Mouse (Mus musculus) C2C12 (cell line): Measurements from ENCODE around the gene Bco1. TPM values are rescaled to one million over a fixed set of nuclear protein-coding genes. Genes with fewer than 3 reads are reported as not detected.

ENCODE experiments used
- H3K27me3 ChIP-seq: one replicate; pipeline ENCODE4 v1.6.1; 2011; ENCODE audit not compliant: control insufficient read depth, insufficient read depth, insufficient read length
- H3K36me3 ChIP-seq: one replicate; pipeline ENCODE4 v1.6.1; 2011; ENCODE audit not compliant: control insufficient read depth, insufficient read depth
- H3K4me3 ChIP-seq: one replicate; pipeline ENCODE4 v1.5.1; 2011; ENCODE audit warnings: mild to moderate bottlenecking, control low read depth; ENCODE audit not compliant: poor library complexity, insufficient read depth, severe bottlenecking
- H3K79me2 ChIP-seq: one replicate; pipeline ENCODE4 v1.6.1; 2011; ENCODE audit not compliant: control insufficient read depth, insufficient read depth
- H3K79me3 ChIP-seq: one replicate; pipeline ENCODE4 v1.6.1; 2011; ENCODE audit warnings: low read depth, control low read depth
- H3ac ChIP-seq: one replicate; pipeline ENCODE3; 2011; ENCODE audit warnings: low read depth; ENCODE audit not compliant: control insufficient read depth, insufficient read length
- CEBPB ChIP-seq: IDR thresholded peaks from one replicate; pipeline ENCODE4 v1.6.1; 2011; ENCODE audit warnings: low read depth, mild to moderate bottlenecking, control low read depth, moderate library complexity
- CTCF ChIP-seq: IDR thresholded peaks from one replicate; pipeline ENCODE4 v1.5.1; 2011; ENCODE audit not compliant: control insufficient read depth, insufficient read depth, insufficient read length
- FOSL1 ChIP-seq: IDR thresholded peaks from one replicate; pipeline ENCODE4 v1.8.0; 2011; ENCODE audit warnings: mild to moderate bottlenecking, low read length; ENCODE audit not compliant: poor library complexity, insufficient read depth, severe bottlenecking
- MAX ChIP-seq: IDR thresholded peaks from one replicate; pipeline ENCODE4 v1.6.1; 2011; ENCODE audit warnings: mild to moderate bottlenecking, control low read depth
- MYOD1 ChIP-seq: IDR thresholded peaks from one replicate; pipeline ENCODE4 v1.6.1; 2011; ENCODE audit warnings: low read depth; ENCODE audit not compliant: control insufficient read depth, insufficient read length
- MYOG ChIP-seq: IDR thresholded peaks from one replicate; pipeline ENCODE4 v1.6.1; 2011; ENCODE audit not compliant: control insufficient read depth, insufficient read length; ENCODE audit errors: extremely low read depth
- USF1 ChIP-seq: IDR thresholded peaks from one replicate; pipeline ENCODE4 v1.6.1; 2011; ENCODE audit warnings: low read depth, mild to moderate bottlenecking, control low read depth, moderate library complexity
- polyA plus RNA-seq: library from polyadenylated mRNA; unstranded; fragments of >200 nt; fragmentation: generic; extraction: Trizol; gene quantifications from one replicate; pipeline ENCODE4 v1.2.1, GENCODE M21; 2012; ENCODE audit warnings: missing spikeins

Bco1 gene
- polyA plus RNA-seq, 1 experiment = not detected

GRCm38 (mm10) chr8:117067396-117067795, 28.3 kb upstream of the Bco1 start:
- no peaks in the 10 kb centered on the region for H3K79me2 ChIP-seq
- H3K4me3 ChIP-seq = no peak overlapping the region
- no peaks in the 10 kb centered on the region for H3K79me3 ChIP-seq
- H3K36me3 ChIP-seq = no peaks in the 10 kb centered on the region
- TF ChIP-seq CEBPB = no peak
- no peak for TF ChIP-seq FOSL1
- TF ChIP-seq MAX = no peak
- TF ChIP-seq MYOG = no peak
- no peak for TF ChIP-seq USF1
- TF ChIP-seq CTCF = no peak
- TF ChIP-seq MYOD1 = no peak
- peaks cover 17% of the 10 kb centered on the region for H3K27me3 ChIP-seq
- no peak overlapping the region for H3ac ChIP-seq

GRCm38 (mm10) chr8:117068294-117068693, 27.4 kb upstream of the Bco1 start:
- TF ChIP-seq MYOG (no peak), CTCF (no peak)
- Histone ChIP-seq H3ac (no peak overlapping the region), H3K79me2 (no peaks in the 10 kb centered on the region), H3K79me3 (no peaks in the 10 kb centered on the region), H3K4me3 (no peak overlapping the region), H3K36me3 (no peaks in the 10 kb centered on the region), H3K27me3 (peaks cover 16% of the 10 kb centered on the region)

- Histone ChIP-seq H3K36me3 (no peaks in the 10 kb centered on the region), H3K27me3 (peaks cover 8% of the 10 kb centered on the region), H3ac (no peak overlapping the region), H3K4me3 (no peak overlapping the region), H3K79me2 (no peaks in the 10 kb centered on the region), H3K79me3 (no peaks in the 10 kb centered on the region)
- TF ChIP-seq CEBPB (no peak), MYOD1 (no peak), FOSL1 (no peak), MAX (no peak), USF1 (no peak), MYOG (no peak), CTCF (no peak)
Observed at GRCm38 (mm10) chr8:117069708-117070107, 25.9 kb upstream of the Bco1 start.

GRCm38 (mm10) chr8:117074350-117075182, 21.1 kb upstream of the Bco1 start:
- no peak overlapping the region for H3K4me3 ChIP-seq
- no peaks in the 10 kb centered on the region for H3K79me3 ChIP-seq
- H3K36me3 ChIP-seq = no peaks in the 10 kb centered on the region
- no peaks in the 10 kb centered on the region for H3K79me2 ChIP-seq
- peaks cover 8% of the 10 kb centered on the region for H3K27me3 ChIP-seq
- no peak for TF ChIP-seq USF1
- TF ChIP-seq CEBPB = no peak
- TF ChIP-seq MAX = no peak
- no peak for TF ChIP-seq MYOD1
- TF ChIP-seq FOSL1 = no peak
- no peak for TF ChIP-seq CTCF
- TF ChIP-seq MYOG = no peak
- H3ac ChIP-seq = no peak overlapping the region

- H3K79me2 ChIP-seq = no peaks in the 10 kb centered on the region
- no peaks in the 10 kb centered on the region for H3K79me3 ChIP-seq
- H3K27me3 ChIP-seq = peaks cover 12% of the 10 kb centered on the region
- TF ChIP-seq FOSL1 (no peak), CTCF (no peak), CEBPB (no peak), MYOG (no peak), MYOD1 (no peak), MAX (no peak), USF1 (no peak)
- no peak overlapping the region for H3K4me3 ChIP-seq
- no peaks in the 10 kb centered on the region for H3K36me3 ChIP-seq
- no peak overlapping the region for H3ac ChIP-seq
Observed at GRCm38 (mm10) chr8:117078367-117078926, 17.2 kb upstream of the Bco1 start.

- TF ChIP-seq MAX = no peak
Observed at GRCm38 (mm10) chr8:117079652-117080051, 16.0 kb upstream of the Bco1 start.

More at GRCm38 (mm10) chr8:117079652-117080051, 16.0 kb upstream of the Bco1 start:
- Histone ChIP-seq H3K36me3 (no peaks in the 10 kb centered on the region), H3K79me3 (no peaks in the 10 kb centered on the region), H3ac (no peak overlapping the region), H3K79me2 (no peaks in the 10 kb centered on the region), H3K27me3 (peaks cover 12% of the 10 kb centered on the region), H3K4me3 (no peak overlapping the region)
